Mouse (Mus musculus) MEL (cell line): ENCODE results near the gene Fermt3. TPM values are rescaled to one million over a fixed set of nuclear protein-coding genes. Genes with fewer than 3 reads are reported as not detected.
"Not testable (repeated sequence)": the region's sequence is repeated elsewhere in the genome, so short reads cannot be mapped to it uniquely, and the experiment has no call there.

ENCODE experiments used
- DNase-seq: peaks from one replicate; pipeline ENCODE4 v3.0.0; 2011; ENCODE audit warnings: low read depth, low spot score
- H3K27ac ChIP-seq: 2 replicates; pipeline ENCODE4 v1.5.1; 2012; ENCODE audit warnings: low read depth, mild to moderate bottlenecking, control low read depth, low read length, moderate library complexity; ENCODE audit not compliant: control insufficient read depth
- H3K27me3 ChIP-seq, 2 experiments: fragments of 150-350 bp in 1 of 2; sonication (generic) in 1 of 2; 2 replicates each; pipeline ENCODE4 v1.6.1; 2012; ENCODE audit warnings: low read length in 2 of 2, mild to moderate bottlenecking in 2 of 2, improper control_type of control experiment in 1 of 2, moderate library complexity in 1 of 2; ENCODE audit not compliant: insufficient read depth in 2 of 2, control insufficient read depth in 1 of 2
- H3K36me3 ChIP-seq, 2 experiments: 2 replicates each; pipeline ENCODE4 v1.6.1; 2012 to 2014; ENCODE audit warnings: low read length in 2 of 2, improper control_type of control experiment in 1 of 2, inconsistent platforms in 1 of 2, mild to moderate bottlenecking in 1 of 2; ENCODE audit not compliant: insufficient read depth in 2 of 2, control insufficient read depth in 1 of 2
- H3K4me1 ChIP-seq, 2 experiments: fragments of 150-350 bp in 1 of 2; sonication (generic) in 1 of 2; 2 replicates each; pipeline ENCODE4 v1.6.1; 2012; ENCODE audit warnings: low read length in 2 of 2, improper control_type of control experiment in 1 of 2, mild to moderate bottlenecking in 1 of 2; ENCODE audit not compliant: insufficient read depth in 2 of 2, control insufficient read depth in 1 of 2
- H3K4me3 ChIP-seq, 2 experiments: fragments of 150-350 bp in 1 of 2; sonication (generic) in 1 of 2; 2 replicates each; pipeline ENCODE4 v1.5.1; 2012; ENCODE audit warnings: low read depth in 2 of 2, low read length in 2 of 2, mild to moderate bottlenecking in 2 of 2, moderate library complexity in 2 of 2, control low read depth in 1 of 2, improper control_type of control experiment in 1 of 2; ENCODE audit not compliant: control insufficient read depth in 1 of 2, insufficient read depth in 1 of 2
- H3K79me2 ChIP-seq: 2 replicates; pipeline ENCODE4 v1.6.1; 2012; ENCODE audit warnings: mild to moderate bottlenecking, low read length, moderate library complexity; ENCODE audit not compliant: control insufficient read depth, poor library complexity, insufficient read depth
- H3K9ac ChIP-seq: 2 replicates; pipeline ENCODE4 v1.6.1; 2012; ENCODE audit warnings: low read depth, mild to moderate bottlenecking, control low read depth, low read length, moderate library complexity; ENCODE audit not compliant: control insufficient read depth, poor library complexity, severe bottlenecking
- H3K9me3 ChIP-seq: fragments of 150-350 bp; sonication (generic); replicated peaks from 2 replicates; pipeline ENCODE4 v1.6.1; 2012; ENCODE audit warnings: mild to moderate bottlenecking, low read length, improper control_type of control experiment, moderate library complexity; ENCODE audit not compliant: insufficient read depth
- CTCF ChIP-seq, 3 experiments: IDR thresholded peaks in 2 of 3; conservative IDR thresholded peaks in 1 of 3; 2 replicates each; pipeline ENCODE4 v1.5.1; 2011 to 2012; ENCODE audit warnings: low read length in 3 of 3, low read depth in 2 of 3, mild to moderate bottlenecking in 2 of 3, improper control_type of control experiment in 1 of 3, inconsistent platforms in 1 of 3, mixed read lengths in 1 of 3, moderate library complexity in 1 of 3; ENCODE audit not compliant: control insufficient read depth in 1 of 3, insufficient read depth in 1 of 3, poor library complexity in 1 of 3, severe bottlenecking in 1 of 3
- GABPA ChIP-seq: IDR thresholded peaks from 2 replicates; pipeline ENCODE4 v1.6.1; 2012; ENCODE audit warnings: low read depth, mild to moderate bottlenecking, inconsistent platforms, low read length, improper control_type of control experiment, moderate library complexity
- HCFC1 ChIP-seq: IDR thresholded peaks from 2 replicates; pipeline ENCODE4 v1.6.1; 2012; ENCODE audit warnings: low read depth, mild to moderate bottlenecking, inconsistent platforms, low read length, improper control_type of control experiment, moderate library complexity
- MAFK ChIP-seq: IDR thresholded peaks from 2 replicates; pipeline ENCODE4 v1.6.1; 2011; ENCODE audit warnings: low read depth, mild to moderate bottlenecking, low read length, improper control_type of control experiment, borderline replicate concordance
- MYC ChIP-seq: IDR thresholded peaks from 2 replicates; pipeline ENCODE4 v1.6.1; 2011; ENCODE audit warnings: low read depth, mild to moderate bottlenecking, low read length, improper control_type of control experiment, moderate library complexity
- NRF1 ChIP-seq: IDR thresholded peaks from 2 replicates; pipeline ENCODE4 v1.6.1; 2014; ENCODE audit warnings: low read depth, mild to moderate bottlenecking, inconsistent platforms, low read length, improper control_type of control experiment, moderate library complexity; ENCODE audit not compliant: poor library complexity, insufficient read depth, severe bottlenecking
- RAD21 ChIP-seq: IDR thresholded peaks from 2 replicates; pipeline ENCODE4 v1.6.1; 2011; ENCODE audit warnings: mild to moderate bottlenecking, low read depth, low read length, improper control_type of control experiment
- RCOR1 ChIP-seq: IDR thresholded peaks from 2 replicates; pipeline ENCODE4 v1.6.1; 2012; ENCODE audit warnings: low read depth, mild to moderate bottlenecking, inconsistent platforms, low read length, improper control_type of control experiment
- SIN3A ChIP-seq: IDR thresholded peaks from 2 replicates; pipeline ENCODE4 v1.6.1; 2012; ENCODE audit warnings: low read length, improper control_type of control experiment, inconsistent platforms
- SMC3 ChIP-seq: IDR thresholded peaks from 2 replicates; pipeline ENCODE4 v1.6.1; 2011; ENCODE audit warnings: low read depth, low read length, improper control_type of control experiment
- TAL1 ChIP-seq: IDR thresholded peaks from 2 replicates; pipeline ENCODE4 v1.6.1; 2012; ENCODE audit warnings: mild to moderate bottlenecking, inconsistent platforms, low read length, moderate library complexity, mixed read lengths
- UBTF ChIP-seq: IDR thresholded peaks from 2 replicates; pipeline ENCODE4 v1.6.1; 2012; ENCODE audit warnings: low read depth, mild to moderate bottlenecking, inconsistent platforms, low read length, improper control_type of control experiment, moderate library complexity, borderline replicate concordance; ENCODE audit not compliant: insufficient read depth
- ZNF384 ChIP-seq: IDR thresholded peaks from 2 replicates; pipeline ENCODE4 v1.6.1; 2012; ENCODE audit warnings: low read depth, mild to moderate bottlenecking, inconsistent platforms, low read length, improper control_type of control experiment
- polyA plus RNA-seq, 2 experiments: library from polyadenylated mRNA; stranded (reverse) in 1 of 2; unstranded in 1 of 2; fragments of >175 nt in 1 of 2; fragments of >200 nt in 1 of 2; gene quantifications; 2 replicates each; pipeline versions ENCODE4 v1.2.1 to v1.2.4; 2012; ENCODE audit warnings: low replicate concordance in 2 of 2, low read depth in 1 of 2; ENCODE audit not compliant: insufficient read length in 2 of 2, insufficient read depth in 1 of 2, missing spikeins in 1 of 2
- total RNA-seq: library from RNA; depleted of rRNA; stranded (reverse); fragments of 300-350 nt; gene quantifications from 2 replicates; pipeline ENCODE4 v1.2.3, GENCODE M21; 2012

Fermt3 gene
- total and polyA plus RNA-seq, 3 experiments, result 244 to 329 (median 327) TPM

GRCm38 (mm10) chr19:7055173-7055572 lies 35.9 kb upstream of the Fermt3 start:
- H3K9me3 ChIP-seq, result no peaks in the 10 kb centered on the region
- no peaks in the 10 kb centered on the region; the same call in 1 of the 2 replicates for H3K79me2 ChIP-seq
- H3K27me3 ChIP-seq, result no peaks in the 10 kb centered on the region
- H3K36me3 ChIP-seq, result peaks cover 0 to 6% of the 10 kb centered on the region in 2 experiments; a peak in 2 of 4 replicates
- H3K4me1 ChIP-seq, result peaks cover 0 to 13% of the 10 kb centered on the region in 2 experiments; a peak in 1 of 4 replicates
- H3K9ac ChIP-seq, result no peak overlapping the region
- TF ChIP-seq ZNF384 (peak; percentile 37; the same call in 1 of the 2 replicates), SMC3 (peak; percentile 17; the same call in 1 of the 2 replicates), RCOR1 (no peak), SIN3A (peak; percentile 44; the same call in 1 of the 2 replicates), CTCF (IDR thresholded peaks at IDR 0.05 in 2 of 3, conservative IDR thresholded peaks at IDR 0.05 in 1 of 3; ENCODE audit: control insufficient read depth in 1 of 3, insufficient read depth in 1 of 3, low read depth in 2 of 3, low read length in 3 of 3, poor library complexity in 1 of 3, severe bottlenecking in 1 of 3) (peak in 2 of 3 experiments; percentile 52 to 57; a peak in 4 of 6 replicates), MYC (no peak), UBTF (no peak), RAD21 (peak; percentile 41), MAFK (0 out of 2 replicates have a peak, but pooled peaks have one; percentile 11)
- TF ChIP-seq, all 39 proteins: peak for 6
- peak; percentile 65 for DNase-seq
- no peak overlapping the region for H3K4me3 ChIP-seq
- H3K27ac ChIP-seq, result no peak overlapping the region

GRCm38 (mm10) chr19:7054772-7055171 lies 35.5 kb upstream of the Fermt3 start:
- H3K27ac ChIP-seq, result no peak overlapping the region
- H3K9ac ChIP-seq, result no peak overlapping the region
- H3K9me3 ChIP-seq, result no peaks in the 10 kb centered on the region
- no peak for TF ChIP-seq MAFK
- no peak for TF ChIP-seq GABPA
- TF ChIP-seq HCFC1, result no peak
- no peak for TF ChIP-seq TAL1
- no peak for TF ChIP-seq NRF1
- TF ChIP-seq, all 39 proteins: peak for 0
- Histone ChIP-seq H3K4me3 (no peak overlapping the region), H3K79me2 (no peaks in the 10 kb centered on the region; the same call in 1 of the 2 replicates), H3K4me1 (peaks cover 0 to 13% of the 10 kb centered on the region in 2 experiments; a peak in 1 of 4 replicates), H3K36me3 (peaks cover 0 to 6% of the 10 kb centered on the region in 2 experiments; a peak in 2 of 4 replicates), H3K27me3 (no peaks in the 10 kb centered on the region)
- no peak for DNase-seq

DNA sequence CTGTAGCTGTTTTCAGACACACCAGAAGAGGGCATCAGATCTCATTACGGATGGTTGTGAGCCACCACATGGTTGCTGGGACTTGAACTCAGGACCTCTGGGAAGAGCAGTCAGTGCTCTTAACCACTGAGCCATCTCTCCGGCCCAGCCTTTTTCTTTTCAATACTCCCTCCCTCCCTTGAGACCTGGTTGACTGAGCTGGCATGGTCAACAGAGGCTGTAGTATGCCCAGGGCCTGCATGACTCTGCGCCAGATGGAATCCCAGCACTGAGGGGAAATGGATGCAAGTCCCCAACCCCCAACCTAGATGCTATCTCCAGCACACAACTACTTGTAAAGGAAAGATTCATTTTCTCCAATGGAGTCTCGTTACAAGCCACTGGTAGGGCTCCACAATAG lies 34.1 kb upstream of the Fermt3 start:
- H3K4me3 ChIP-seq, H3K79me2 ChIP-seq, H3K36me3 ChIP-seq, H3K9me3 ChIP-seq, DNase-seq, H3K27ac ChIP-seq, H3K27me3 ChIP-seq, H3K9ac ChIP-seq: not testable (repeated sequence)
- peaks cover 0 to 13% of the 10 kb centered on the region in 2 experiments; a peak in 1 of 4 replicates for H3K4me1 ChIP-seq
